ENCODE assay signal across 15 mouse cellular contexts in the genomic region with DNA sequence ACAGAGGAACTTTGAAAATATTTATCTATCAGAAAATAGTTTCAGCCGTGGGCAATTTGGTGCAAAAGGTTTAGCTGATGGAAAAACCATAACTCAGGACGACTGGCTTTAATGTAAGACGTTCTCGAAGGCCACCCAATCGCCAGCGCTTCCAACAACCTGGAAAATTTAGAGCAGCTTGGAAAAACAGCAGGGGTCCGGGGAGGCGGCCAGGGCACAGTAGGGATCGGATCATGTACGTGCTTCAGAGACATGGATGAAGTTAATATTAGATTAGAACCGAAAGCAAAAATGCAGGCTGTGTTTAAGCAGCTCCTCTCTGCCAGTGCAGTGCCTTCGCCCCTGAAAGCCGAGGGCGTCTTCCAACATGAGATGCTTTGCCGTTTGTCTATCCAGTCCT. TPM values are rescaled to one million over a fixed set of nuclear protein-coding genes. Genes with fewer than 3 reads are reported as not detected.
DNase-seq lines count a peak whose midpoint lies in the region; ATAC-seq and TF ChIP-seq lines count a peak whose summit lies in the region.
"Had no signal": no experiment of that assay in that cellular context is flagged by ENCODE, and none has a peak within 500 bp of the region (broad histone marks: within the 10 kb centered on the region; RNA-seq: fewer than 3 reads in every experiment).

No protein-coding gene starts in this region.

- H3K27ac ChIP-seq in embryonic facial prominence, embryonic 12.5 days: peak overlapping the region; percentile 36; the same call in 1 of the 2 replicates
- H3K27ac ChIP-seq in embryonic facial prominence, embryonic 10.5 days (replicated peaks): no peak overlapping the region
- no peak overlapping the region for H3K27ac ChIP-seq in lung, embryonic 14.5 days (ENCODE audit: low read depth)
- no peak overlapping the region for H3K27ac ChIP-seq in small intestine, adult 2 months (ENCODE audit: insufficient read depth, low read depth, low read length)
- H3K27ac ChIP-seq in midbrain, embryonic 10.5 days (replicated peaks): no peak overlapping the region
- H3K27ac ChIP-seq: forebrain, embryonic 10.5 days; hindbrain, embryonic 13.5 days; intestine, embryonic 15.5 days; neural tube, embryonic 12.5 days had no signal

- TF ChIP-seq POLR2A in small intestine, adult 2 months (IDR thresholded peaks at IDR 0.05; ENCODE audit: low read depth, low read length): no peak

- no peak overlapping the region for H3K4me3 ChIP-seq in embryonic facial prominence, embryonic 12.5 days
- no peak overlapping the region for H3K4me3 ChIP-seq in embryonic facial prominence, embryonic 10.5 days
- no peak overlapping the region for H3K4me3 ChIP-seq in lung, embryonic 14.5 days (ENCODE audit: low read depth, low read length)
- H3K4me3 ChIP-seq in small intestine, adult 2 months (ENCODE audit: low read depth, low read length): peak overlapping the region; percentile 40
- no peak overlapping the region for H3K4me3 ChIP-seq in midbrain, embryonic 10.5 days
- H3K4me3 ChIP-seq: forebrain, embryonic 10.5 days; hindbrain, embryonic 13.5 days; intestine, embryonic 15.5 days; neural tube, embryonic 12.5 days had no signal

- H3K9ac ChIP-seq in embryonic facial prominence, embryonic 12.5 days: no peak overlapping the region
- no peak overlapping the region for H3K9ac ChIP-seq in lung, embryonic 14.5 days
- H3K9ac ChIP-seq: hindbrain, embryonic 13.5 days; intestine, embryonic 15.5 days; neural tube, embryonic 12.5 days had no signal

- no peaks in the 10 kb centered on the region for H3K36me3 ChIP-seq in embryonic facial prominence, embryonic 12.5 days
- H3K36me3 ChIP-seq in embryonic facial prominence, embryonic 10.5 days (replicated peaks): no peaks in the 10 kb centered on the region
- H3K36me3 ChIP-seq in lung, embryonic 14.5 days (ENCODE audit: insufficient read depth): no peaks in the 10 kb centered on the region
- no peaks in the 10 kb centered on the region for H3K36me3 ChIP-seq in small intestine, adult 2 months (ENCODE audit: control insufficient read depth, insufficient read depth, low read length)
- no peaks in the 10 kb centered on the region for H3K36me3 ChIP-seq in midbrain, embryonic 10.5 days
- H3K36me3 ChIP-seq: forebrain, embryonic 10.5 days; hindbrain, embryonic 13.5 days; intestine, embryonic 15.5 days; neural tube, embryonic 12.5 days had no signal

- WGBS in embryonic facial prominence, embryonic 12.5 days: 42% methylated on average over 15 of the region's 15 CpGs
- 65% methylated on average over 15 of the region's 15 CpGs for WGBS in embryonic facial prominence, embryonic 10.5 days
- WGBS in lung, embryonic 14.5 days: 47% methylated on average over 15 of the region's 15 CpGs
- 49% methylated on average over 15 of the region's 15 CpGs for WGBS in small intestine, adult 2 months
- 70% methylated on average over 15 of the region's 15 CpGs for WGBS in midbrain, embryonic 10.5 days

- no peak for ATAC-seq in embryonic facial prominence, embryonic 12.5 days (ENCODE audit: insufficient number of reproducible peaks, insufficient read depth, low FRiP score, low TSS enrichment)
- no peak for ATAC-seq in lung, embryonic 14.5 days (ENCODE audit: insufficient read depth)
- ATAC-seq: intestine, embryonic 15.5 days had no signal

- DNase-seq in embryonic facial prominence, embryonic 10.5 days (ENCODE audit: low spot score): no peak
- no peak for DNase-seq in lung, embryonic 14.5 days
- DNase-seq in lung, postnatal 4 days: no peak
- DNase-seq in cerebellum, postnatal 25 days: peak; percentile 89 to 90
- DNase-seq in retina, postnatal 1 day: no peak
- no peak for DNase-seq in midbrain, embryonic 10.5 days (ENCODE audit: low spot score)
- DNase-seq: adrenal gland, postnatal 25 days; kidney, postnatal 10 days; thymus, postnatal 4 days had no signal

- no peak for TF ChIP-seq CTCF in lung, embryonic 14.5 days (IDR thresholded peaks at IDR 0.05; ENCODE audit: low read depth)
- no peak for TF ChIP-seq CTCF in small intestine, adult 2 months (IDR thresholded peaks at IDR 0.05; ENCODE audit: extremely low read depth, insufficient read length, insufficient replicate concordance, low read depth, low read length)

- peaks cover 16% of the 10 kb centered on the region; the same call in 1 of the 2 replicates for H3K4me1 ChIP-seq in embryonic facial prominence, embryonic 12.5 days
- H3K4me1 ChIP-seq in embryonic facial prominence, embryonic 10.5 days: peaks cover 16% of the 10 kb centered on the region
- H3K4me1 ChIP-seq in lung, embryonic 14.5 days (ENCODE audit: insufficient read depth): no peaks in the 10 kb centered on the region
- no peaks in the 10 kb centered on the region for H3K4me1 ChIP-seq in small intestine, adult 2 months (ENCODE audit: control insufficient read depth, insufficient read depth, insufficient read length, low read length)
- no peaks in the 10 kb centered on the region for H3K4me1 ChIP-seq in midbrain, embryonic 10.5 days
- H3K4me1 ChIP-seq: forebrain, embryonic 10.5 days; hindbrain, embryonic 13.5 days; intestine, embryonic 15.5 days; neural tube, embryonic 12.5 days had no signal

- H3K4me2 ChIP-seq in embryonic facial prominence, embryonic 12.5 days (replicated peaks): no peak overlapping the region
- H3K4me2 ChIP-seq in lung, embryonic 14.5 days: peak overlapping the region; percentile 21; the same call in 1 of the 2 replicates
- H3K4me2 ChIP-seq: hindbrain, embryonic 13.5 days; intestine, embryonic 15.5 days; neural tube, embryonic 12.5 days had no signal

- H3K9me3 ChIP-seq in embryonic facial prominence, embryonic 12.5 days: no peaks in the 10 kb centered on the region
- no peaks in the 10 kb centered on the region for H3K9me3 ChIP-seq in embryonic facial prominence, embryonic 10.5 days
- no peaks in the 10 kb centered on the region for H3K9me3 ChIP-seq in lung, embryonic 14.5 days (ENCODE audit: low read depth, low read length)
- no peaks in the 10 kb centered on the region for H3K9me3 ChIP-seq in midbrain, embryonic 10.5 days (replicated peaks)
- H3K9me3 ChIP-seq: forebrain, embryonic 10.5 days; hindbrain, embryonic 13.5 days; intestine, embryonic 15.5 days; neural tube, embryonic 12.5 days had no signal

- no peaks in the 10 kb centered on the region for H3K27me3 ChIP-seq in embryonic facial prominence, embryonic 12.5 days
- H3K27me3 ChIP-seq in embryonic facial prominence, embryonic 10.5 days (replicated peaks; ENCODE audit: low read depth, poor library complexity, severe bottlenecking): peaks cover 7% of the 10 kb centered on the region
- no peaks in the 10 kb centered on the region for H3K27me3 ChIP-seq in lung, embryonic 14.5 days (ENCODE audit: insufficient read depth, low read length)
- no peaks in the 10 kb centered on the region for H3K27me3 ChIP-seq in small intestine, adult 2 months (ENCODE audit: control insufficient read depth, insufficient read depth, low read length)
- no peaks in the 10 kb centered on the region for H3K27me3 ChIP-seq in midbrain, embryonic 10.5 days (ENCODE audit: low read depth, poor library complexity, severe bottlenecking)
- H3K27me3 ChIP-seq: hindbrain, embryonic 13.5 days; intestine, embryonic 15.5 days; neural tube, embryonic 12.5 days had no signal

RNA-seq across cellular contexts. Expression of a gene that starts 31.8 kb away (rescaled TPM):
- 11.5 and 14.0 TPM in 2 replicates for polyA plus RNA-seq in embryonic facial prominence, embryonic 12.5 days (2016; fragmentation: Nextera tagmentation; extraction: Ambion mirVana)
- polyA plus RNA-seq in embryonic facial prominence, embryonic 10.5 days (2016; fragmentation: Nextera tagmentation; extraction: Ambion mirVana): 2.3 and 2.8 TPM in 2 replicates
- 8.6 and 9.1 TPM in 2 replicates for polyA plus RNA-seq in lung, embryonic 14.5 days (2014; fragmentation: Nextera tagmentation; extraction: Ambion mirVana)
- polyA plus RNA-seq in small intestine, adult 2 months (2012; rRNA removed): 2.9 and 4.2 TPM in 2 replicates
- 1.4 and 1.7 TPM in 2 replicates for polyA plus RNA-seq in midbrain, embryonic 10.5 days (2016; fragmentation: Nextera tagmentation; extraction: Ambion mirVana)

Comparison
In these comparisons a context has a peak if more than half of its experiments do, and no peak if none do; other contexts are left out.
1. DNase-seq: peak in cerebellum, postnatal 25 days (2 of 2); none in embryonic facial prominence, embryonic 10.5 days (single experiment), lung, embryonic 14.5 days (single experiment), lung, postnatal 4 days (0 of 2), retina, postnatal 1 day (single experiment) and midbrain, embryonic 10.5 days (single experiment).